Mouse (Mus musculus) intestine, embryonic 16.5 days (tissue): ENCODE results near the gene Sh3pxd2a. TPM values are rescaled to one million over a fixed set of nuclear protein-coding genes. Genes with fewer than 3 reads are reported as not detected.

ENCODE experiments used
- ATAC-seq: fragments of 200-750 bp; cut with Nextera tagmentation; 2 replicates; pipeline ENCODE4 v1.8.0; 2017; ENCODE audit warnings: moderate TSS enrichment, moderate library complexity
- H3K27ac ChIP-seq: fragments of 300-500 bp; sonication (generic); 2 replicates; pipeline ENCODE4 v1.5.1; 2014; ENCODE audit warnings: mild to moderate bottlenecking, low read length
- H3K27me3 ChIP-seq: fragments of 300-500 bp; sonication (generic); replicated peaks from 2 replicates; pipeline ENCODE4 v1.6.1; 2014; ENCODE audit warnings: low read length, control low read depth, mixed read lengths; ENCODE audit not compliant: control insufficient read depth, insufficient read depth
- H3K36me3 ChIP-seq: fragments of 300-500 bp; sonication (generic); 2 replicates; pipeline ENCODE4 v1.6.1; 2014; ENCODE audit warnings: low read length, control low read depth; ENCODE audit not compliant: control insufficient read depth, insufficient read depth
- H3K4me1 ChIP-seq: fragments of 300-500 bp; sonication (generic); 2 replicates; pipeline ENCODE4 v1.6.1; 2014; ENCODE audit warnings: low read length, control low read depth, mixed read lengths; ENCODE audit not compliant: control insufficient read depth, insufficient read depth
- H3K4me2 ChIP-seq: fragments of 300-500 bp; sonication (generic); 2 replicates; pipeline ENCODE4 v1.6.1; 2014; ENCODE audit warnings: low read depth, low read length, control low read depth
- H3K4me3 ChIP-seq: fragments of 300-500 bp; sonication (generic); 2 replicates; pipeline ENCODE4 v1.5.1; 2014; ENCODE audit warnings: mild to moderate bottlenecking, low read length
- H3K9ac ChIP-seq: fragments of 300-500 bp; sonication (generic); 2 replicates; pipeline ENCODE4 v1.6.1; 2014; ENCODE audit warnings: low read depth, low read length
- H3K9me3 ChIP-seq: fragments of 300-500 bp; sonication (generic); 2 replicates; pipeline ENCODE4 v1.6.1; 2016; ENCODE audit warnings: low read length, control low read depth; ENCODE audit not compliant: control insufficient read depth
- WGBS: fragments of 180-500 bp; shearing (Covaris S2); extraction: QIAGEN DNeasy Blood & Tissue Kit; methylation state at CpG from one replicate; pipeline ENCODE4 v1.1.7; 2014; 5-methylcytosine and 5-hydroxymethylcytosine counted together
- polyA plus RNA-seq: library from polyadenylated mRNA; unstranded; fragments of >200 nt; fragmentation: Nextera tagmentation; extraction: Ambion mirVana; gene quantifications from 2 replicates; pipeline ENCODE4 v1.2.1, GENCODE M21; 2015

The Sh3pxd2a gene
- polyA plus RNA-seq, 1 experiment from 2014 or later, result 3.0 TPM

- H3K9ac ChIP-seq, result peak overlapping the region; percentile 44; the same call in 1 of the 2 replicates
- 56% methylated on average over 11 of the region's 11 CpGs for WGBS
- H3K27ac ChIP-seq, result peak overlapping the region; percentile 50
- H3K36me3 ChIP-seq, result no peaks in the 10 kb centered on the region
- peaks cover 31% of the 10 kb centered on the region for H3K4me1 ChIP-seq
- H3K4me2 ChIP-seq, result no peak overlapping the region
- no peaks in the 10 kb centered on the region for H3K9me3 ChIP-seq
- no peaks in the 10 kb centered on the region for H3K27me3 ChIP-seq
- H3K4me3 ChIP-seq, result no peak overlapping the region
- ATAC-seq, result peak; percentile 88
Measured at GRCm38 (mm10) chr19:47412566-47413248, 51.5 kb downstream of the Sh3pxd2a start.

DNA sequence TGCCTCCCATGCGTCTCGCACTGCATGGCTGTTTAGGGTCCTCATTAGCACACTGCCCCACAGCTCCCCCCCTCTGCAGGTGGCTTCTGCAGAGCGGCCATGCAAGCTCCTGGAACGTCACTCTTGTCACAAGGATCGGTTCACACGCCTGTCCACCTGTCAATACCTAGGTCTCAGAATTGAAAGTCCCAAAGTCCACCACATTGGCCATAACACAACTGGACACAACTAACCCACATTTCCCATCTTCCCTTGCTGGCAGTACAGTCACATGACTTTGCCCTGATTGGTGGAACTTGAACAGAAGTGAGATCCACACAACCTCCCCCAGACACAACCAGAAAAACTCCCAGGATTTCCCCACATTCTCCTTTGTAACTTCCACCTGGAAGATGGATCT, 53.9 kb downstream of the Sh3pxd2a start:
- H3K4me2 ChIP-seq, result no peak overlapping the region
- no peak overlapping the region for H3K9ac ChIP-seq
- H3K27ac ChIP-seq, result no peak overlapping the region
- no peaks in the 10 kb centered on the region for H3K9me3 ChIP-seq
- H3K4me1 ChIP-seq, result peaks cover 45% of the 10 kb centered on the region
- H3K36me3 ChIP-seq, result no peaks in the 10 kb centered on the region
- WGBS, result 93% methylated on average over 6 of the region's 6 CpGs
- ATAC-seq, result no peak
- H3K4me3 ChIP-seq, result no peak overlapping the region
- H3K27me3 ChIP-seq, result no peaks in the 10 kb centered on the region

DNA sequence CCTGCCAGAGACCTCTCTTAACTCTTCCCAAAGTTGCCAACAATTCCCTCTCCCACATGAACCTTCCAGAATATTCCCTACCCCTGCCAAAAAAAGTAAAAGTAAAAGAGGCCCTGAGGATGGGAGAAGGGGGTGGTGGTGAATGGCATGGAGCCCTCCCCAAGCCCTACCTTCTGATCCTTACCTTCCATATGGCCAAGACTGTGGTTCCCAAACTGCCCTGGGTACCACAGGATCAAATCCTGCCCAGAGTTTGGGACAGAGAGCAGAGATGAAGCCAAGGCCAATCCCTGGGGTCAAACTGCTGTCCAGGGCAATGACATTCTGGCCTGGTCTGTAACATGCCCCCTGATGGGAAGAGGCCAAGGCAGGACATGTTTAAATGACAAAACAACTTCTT, 55.1 kb downstream of the Sh3pxd2a start:
- no peak for ATAC-seq
- H3K4me1 ChIP-seq, result peaks cover 39% of the 10 kb centered on the region
- H3K9ac ChIP-seq, result no peak overlapping the region
- no peak overlapping the region for H3K4me3 ChIP-seq
- H3K4me2 ChIP-seq, result no peak overlapping the region
- H3K27ac ChIP-seq, result no peak overlapping the region
- H3K9me3 ChIP-seq, result no peaks in the 10 kb centered on the region
- H3K27me3 ChIP-seq, result no peaks in the 10 kb centered on the region
- no peaks in the 10 kb centered on the region for H3K36me3 ChIP-seq

DNA sequence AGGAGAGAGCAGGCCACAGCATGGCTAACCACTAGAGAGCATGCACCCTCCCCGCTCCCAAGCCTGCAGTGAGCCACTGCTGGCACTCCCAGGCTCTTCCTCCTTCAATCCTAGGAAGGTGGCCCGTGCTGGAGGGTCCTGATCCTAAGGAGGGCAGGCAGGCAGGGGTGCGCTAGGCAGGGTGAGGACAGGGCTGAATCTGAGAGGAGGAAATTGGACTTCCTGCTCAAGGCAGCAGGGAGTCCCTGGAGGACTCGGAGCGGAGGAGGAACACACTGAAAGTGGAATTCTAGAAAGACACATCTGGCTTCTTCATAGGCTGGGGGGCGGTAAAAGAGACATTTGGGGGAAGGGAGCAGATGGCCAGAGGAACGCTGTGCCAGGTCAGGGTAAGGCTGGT, 55.5 kb downstream of the Sh3pxd2a start:
- Histone ChIP-seq H3K36me3 (no peaks in the 10 kb centered on the region), H3K9ac (peak overlapping the region; percentile 22; the same call in 1 of the 2 replicates), H3K27ac (peak overlapping the region; percentile 5; the same call in 1 of the 2 replicates), H3K4me1 (peaks cover 40% of the 10 kb centered on the region), H3K4me3 (no peak overlapping the region), H3K4me2 (no peak overlapping the region), H3K9me3 (no peaks in the 10 kb centered on the region), H3K27me3 (no peaks in the 10 kb centered on the region)
- no peak for ATAC-seq
- WGBS, result 65% methylated on average over 7 of the region's 7 CpGs

DNA sequence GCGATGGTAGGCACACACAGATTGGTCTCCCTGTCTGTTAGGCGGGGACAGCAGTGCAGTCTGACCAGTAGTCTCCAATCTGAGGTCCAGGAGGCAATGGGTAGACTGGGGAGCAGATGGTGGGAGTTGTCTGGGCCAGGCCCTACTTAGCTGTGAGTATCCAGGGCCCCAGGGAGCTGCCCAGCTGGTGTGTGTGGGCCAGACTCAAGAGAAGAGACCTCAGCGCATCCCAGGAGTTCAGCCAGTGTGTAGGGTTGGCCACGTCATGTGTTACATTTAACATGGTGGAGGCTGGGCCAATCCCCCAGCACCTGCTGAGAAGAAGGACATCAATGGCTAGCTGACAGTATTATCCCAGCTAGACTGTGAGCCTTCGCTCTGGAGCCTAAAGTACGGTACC, 56.9 kb downstream of the Sh3pxd2a start:
- H3K4me1 ChIP-seq, result peaks cover 40% of the 10 kb centered on the region
- no peaks in the 10 kb centered on the region for H3K27me3 ChIP-seq
- no peak overlapping the region for H3K4me3 ChIP-seq
- no peak overlapping the region for H3K27ac ChIP-seq
- WGBS, result 90% methylated on average over 6 of the region's 6 CpGs
- no peak overlapping the region for H3K9ac ChIP-seq
- no peak overlapping the region for H3K4me2 ChIP-seq
- H3K36me3 ChIP-seq, result no peaks in the 10 kb centered on the region
- no peaks in the 10 kb centered on the region for H3K9me3 ChIP-seq
- ATAC-seq, result no peak

GRCm38 (mm10) chr19:47406524-47406923, 57.7 kb downstream of the Sh3pxd2a start:
- no peaks in the 10 kb centered on the region for H3K27me3 ChIP-seq
- WGBS, result 55% methylated on average over 6 of the region's 6 CpGs
- no peak overlapping the region for H3K4me3 ChIP-seq
- no peak overlapping the region for H3K4me2 ChIP-seq
- no peak for ATAC-seq
- H3K36me3 ChIP-seq, result no peaks in the 10 kb centered on the region
- H3K4me1 ChIP-seq, result peaks cover 48% of the 10 kb centered on the region
- no peak overlapping the region for H3K9ac ChIP-seq
- no peaks in the 10 kb centered on the region for H3K9me3 ChIP-seq
- H3K27ac ChIP-seq, result no peak overlapping the region

DNA sequence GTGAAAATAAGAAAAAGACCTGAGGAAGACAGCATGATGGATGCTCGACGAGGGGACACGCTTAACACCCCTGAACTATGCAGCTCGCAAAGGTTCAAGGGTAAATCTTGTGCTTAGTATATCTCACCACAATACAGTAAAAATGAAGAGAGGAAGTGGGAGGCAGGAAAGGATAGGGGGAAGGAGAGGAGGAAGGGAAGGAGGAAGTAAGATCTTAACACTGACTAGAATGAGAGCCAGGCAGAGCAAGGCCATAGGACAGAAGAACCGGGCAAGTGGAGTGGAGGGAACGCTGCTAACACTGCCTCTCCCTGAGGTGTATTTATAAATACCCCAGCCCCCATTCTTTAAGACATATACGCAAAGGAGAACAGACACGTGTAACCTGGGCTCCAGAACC, 58.7 kb downstream of the Sh3pxd2a start:
- no peak overlapping the region for H3K4me3 ChIP-seq
- no peaks in the 10 kb centered on the region for H3K27me3 ChIP-seq
- no peak for ATAC-seq
- no peaks in the 10 kb centered on the region for H3K36me3 ChIP-seq
- 82% methylated on average over 8 of the region's 8 CpGs for WGBS
- H3K4me1 ChIP-seq, result peaks cover 48% of the 10 kb centered on the region
- no peak overlapping the region for H3K4me2 ChIP-seq
- H3K9me3 ChIP-seq, result no peaks in the 10 kb centered on the region
- H3K27ac ChIP-seq, result no peak overlapping the region
- H3K9ac ChIP-seq, result no peak overlapping the region

DNA sequence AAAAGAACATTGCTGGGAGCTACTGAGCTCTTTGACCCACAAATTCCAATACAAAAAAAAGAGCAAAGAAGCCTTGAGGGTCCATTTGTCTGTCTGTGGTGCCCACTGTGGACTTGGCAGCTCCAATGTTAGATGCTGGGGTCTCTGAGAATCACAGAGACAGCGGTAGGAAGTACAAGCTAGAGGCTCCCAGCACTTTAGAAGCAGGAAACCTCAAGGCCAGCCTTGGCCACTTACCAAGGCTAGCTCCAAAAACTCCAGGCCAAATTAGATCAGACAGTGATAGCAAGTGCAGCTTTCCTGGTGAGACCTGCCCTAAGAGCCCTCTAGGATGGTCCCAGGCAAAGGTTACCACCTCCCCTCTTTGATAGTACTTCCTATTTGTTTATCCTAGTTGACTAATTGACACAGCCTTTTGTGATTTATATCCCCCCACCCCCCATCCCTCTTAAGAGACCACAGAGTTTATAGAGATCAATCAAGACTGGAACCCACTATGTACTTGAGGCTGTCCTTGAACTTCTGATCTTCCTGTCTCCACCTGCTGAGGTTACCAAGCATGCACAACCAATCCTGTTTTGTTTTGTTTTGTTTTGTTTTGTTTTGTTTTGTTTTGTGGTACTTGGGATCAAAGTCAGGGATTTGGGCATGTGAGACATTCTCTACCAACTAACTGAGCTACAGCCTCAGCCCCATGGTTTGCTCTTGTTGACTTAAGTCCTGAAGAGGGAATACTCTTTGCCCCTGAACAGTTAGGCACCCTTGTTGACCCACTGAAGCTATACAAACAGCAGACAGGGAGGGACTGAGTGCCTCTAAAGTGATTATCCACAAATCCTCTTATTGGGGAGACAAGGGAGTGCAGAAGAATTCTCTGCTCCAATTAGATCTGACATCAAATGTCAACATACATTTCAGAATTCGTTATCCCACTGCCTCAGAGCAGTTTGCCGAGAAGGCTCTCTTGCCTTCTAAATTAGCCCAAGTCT, 60.5 kb downstream of the Sh3pxd2a start:
- peak overlapping the region; percentile 23 for H3K4me2 ChIP-seq
- no peaks in the 10 kb centered on the region for H3K27me3 ChIP-seq
- ATAC-seq, result peak; percentile 4

DNA sequence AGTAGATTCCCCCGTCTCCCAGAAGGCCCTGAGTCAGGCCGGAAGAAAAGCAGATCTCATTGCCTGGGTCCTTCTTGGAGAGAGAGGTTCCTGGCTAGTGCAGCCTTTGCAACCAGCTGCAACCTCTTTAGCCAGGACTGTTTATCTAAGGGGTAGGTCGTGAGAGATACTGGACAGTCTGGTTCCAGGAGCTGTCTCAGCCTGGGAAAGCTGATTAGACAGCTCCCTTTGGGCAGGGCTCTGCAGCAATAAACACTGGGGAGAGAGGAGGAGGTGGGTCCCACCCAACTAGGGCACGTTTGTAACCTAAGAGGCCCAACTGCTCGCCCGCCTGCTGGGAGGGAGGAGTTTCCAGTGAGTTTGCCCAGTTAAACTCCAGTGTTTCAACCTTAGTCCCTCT, 61.2 kb downstream of the Sh3pxd2a start:
- peak; percentile 98 for ATAC-seq
- Histone ChIP-seq H3K27ac (peak overlapping the region; percentile 96), H3K4me1 (peaks cover 56% of the 10 kb centered on the region), H3K4me2 (peak overlapping the region; percentile 36), H3K9ac (peak overlapping the region; percentile 44; the same call in 1 of the 2 replicates), H3K9me3 (no peaks in the 10 kb centered on the region), H3K36me3 (no peaks in the 10 kb centered on the region), H3K4me3 (no peak overlapping the region), H3K27me3 (no peaks in the 10 kb centered on the region)
- 14% methylated on average over 6 of the region's 6 CpGs for WGBS

More for the DNA sequence above, 60.5 kb downstream of the Sh3pxd2a start:
- H3K9me3 ChIP-seq, result no peaks in the 10 kb centered on the region
- 63% methylated on average over 3 of the region's 3 CpGs for WGBS
- H3K4me3 ChIP-seq, result no peak overlapping the region
- H3K27ac ChIP-seq, result peak overlapping the region; percentile 96
- H3K9ac ChIP-seq, result peak overlapping the region; percentile 44; the same call in 1 of the 2 replicates
- H3K36me3 ChIP-seq, result no peaks in the 10 kb centered on the region
- peaks cover 50% of the 10 kb centered on the region for H3K4me1 ChIP-seq
